Mouse (Mus musculus) thymus, adult 2 months (tissue): ENCODE data around the gene Cd28. TPM values are rescaled to one million over a fixed set of nuclear protein-coding genes. Genes with fewer than 3 reads are reported as not detected.

ENCODE experiments used
- DNase-seq: peaks from one replicate; pipeline ENCODE4 v3.0.0; 2021
- H3K27ac ChIP-seq: fragments of 200-500 bp; 2 replicates; pipeline ENCODE4 v1.5.1; 2012; ENCODE audit warnings: low read length, control low read depth; ENCODE audit not compliant: control insufficient read depth, insufficient read depth
- H3K27me3 ChIP-seq: fragments of 200-500 bp; 2 replicates; pipeline ENCODE4 v1.6.1; 2012; ENCODE audit warnings: mild to moderate bottlenecking, low read length, moderate library complexity, mixed read lengths; ENCODE audit not compliant: control insufficient read depth, insufficient read depth
- H3K36me3 ChIP-seq: fragments of 200-500 bp; 2 replicates; pipeline ENCODE4 v1.6.1; 2012; ENCODE audit warnings: mild to moderate bottlenecking, low read length, moderate library complexity; ENCODE audit not compliant: control insufficient read depth, insufficient read depth
- H3K4me1 ChIP-seq: fragments of 200-500 bp; replicated peaks from 2 replicates; pipeline ENCODE4 v1.6.1; 2012; ENCODE audit warnings: low read length; ENCODE audit not compliant: control insufficient read depth, insufficient read depth
- H3K4me3 ChIP-seq: fragments of 200-500 bp; 2 replicates; pipeline ENCODE4 v1.5.1; 2012; ENCODE audit warnings: mild to moderate bottlenecking, low read length, control low read depth, moderate library complexity; ENCODE audit not compliant: control insufficient read depth, insufficient read depth
- CTCF ChIP-seq: fragments of 200-500 bp; IDR thresholded peaks from 2 replicates; pipeline ENCODE4 v1.5.1; 2012; ENCODE audit warnings: mild to moderate bottlenecking, control low read depth, low read length, moderate library complexity, borderline replicate concordance; ENCODE audit not compliant: control insufficient read depth, poor library complexity, insufficient read depth; ENCODE audit errors: extremely low read depth
- POLR2A ChIP-seq: fragments of 200-500 bp; IDR thresholded peaks from 2 replicates; pipeline ENCODE4 v1.6.1; 2012; ENCODE audit warnings: mild to moderate bottlenecking, low read length, control low read depth, moderate library complexity; ENCODE audit not compliant: control insufficient read depth, poor library complexity, insufficient read depth; ENCODE audit errors: extremely low read depth
- WGBS: fragments of 180-500 bp; shearing (Covaris S2); methylation state at CpG from one replicate; pipeline ENCODE4 v1.1.7; 2018; 5-methylcytosine and 5-hydroxymethylcytosine counted together
- polyA plus RNA-seq: library from polyadenylated mRNA; depleted of rRNA; stranded (reverse); fragments of >200 nt; gene quantifications from 2 replicates; pipeline ENCODE4 v1.2.3, GENCODE M21; 2012

Gene Cd28
- polyA plus RNA-seq, 1 experiment = 58.4 TPM

DNA sequence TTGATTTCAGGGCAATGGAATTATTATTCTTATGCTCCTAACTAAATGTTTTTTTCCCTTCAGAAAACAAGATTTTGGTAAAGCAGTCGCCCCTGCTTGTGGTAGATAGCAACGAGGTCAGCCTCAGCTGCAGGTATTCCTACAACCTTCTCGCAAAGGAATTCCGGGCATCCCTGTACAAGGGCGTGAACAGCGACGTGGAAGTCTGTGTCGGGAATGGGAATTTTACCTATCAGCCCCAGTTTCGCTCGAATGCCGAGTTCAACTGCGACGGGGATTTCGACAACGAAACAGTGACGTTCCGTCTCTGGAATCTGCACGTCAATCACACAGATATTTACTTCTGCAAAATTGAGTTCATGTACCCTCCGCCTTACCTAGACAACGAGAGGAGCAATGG, 46.3 kb downstream of the Cd28 start:
- no peaks in the 10 kb centered on the region for H3K27me3 ChIP-seq
- H3K36me3 ChIP-seq = peaks cover 52% of the 10 kb centered on the region
- DNase-seq = no peak
- TF ChIP-seq POLR2A = no peak
- no peak for TF ChIP-seq CTCF
- no peak overlapping the region for H3K4me3 ChIP-seq
- WGBS = 93% methylated on average over 20 of the region's 20 CpGs
- no peak overlapping the region for H3K27ac ChIP-seq
- H3K4me1 ChIP-seq = peaks cover 7% of the 10 kb centered on the region

DNA sequence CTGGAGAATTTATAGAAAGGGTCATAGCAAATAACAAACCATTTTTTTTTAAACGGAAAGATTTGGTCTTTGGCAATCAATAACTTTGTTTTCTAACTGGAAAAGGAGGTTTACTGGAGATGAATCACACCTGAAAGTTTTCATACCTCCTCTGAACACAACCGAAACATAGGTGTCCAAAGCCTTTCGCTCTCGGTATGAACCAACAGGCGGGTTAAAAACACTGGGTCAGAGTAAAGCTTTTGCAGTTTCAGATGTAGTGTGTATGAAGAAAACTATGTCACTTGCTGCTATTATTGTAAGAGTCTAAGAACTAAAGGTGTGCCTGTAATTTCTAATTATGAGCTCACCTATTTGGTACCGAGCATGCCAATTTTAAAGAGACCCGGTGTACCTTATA, 55.2 kb downstream of the Cd28 start:
- WGBS = 93% methylated on average over 7 of the region's 7 CpGs
- Histone ChIP-seq H3K36me3 (peaks cover 57% of the 10 kb centered on the region), H3K27ac (no peak overlapping the region), H3K27me3 (no peaks in the 10 kb centered on the region), H3K4me3 (no peak overlapping the region), H3K4me1 (peaks cover 22% of the 10 kb centered on the region)
- TF ChIP-seq POLR2A (no peak), CTCF (no peak)
- DNase-seq = no peak

DNA sequence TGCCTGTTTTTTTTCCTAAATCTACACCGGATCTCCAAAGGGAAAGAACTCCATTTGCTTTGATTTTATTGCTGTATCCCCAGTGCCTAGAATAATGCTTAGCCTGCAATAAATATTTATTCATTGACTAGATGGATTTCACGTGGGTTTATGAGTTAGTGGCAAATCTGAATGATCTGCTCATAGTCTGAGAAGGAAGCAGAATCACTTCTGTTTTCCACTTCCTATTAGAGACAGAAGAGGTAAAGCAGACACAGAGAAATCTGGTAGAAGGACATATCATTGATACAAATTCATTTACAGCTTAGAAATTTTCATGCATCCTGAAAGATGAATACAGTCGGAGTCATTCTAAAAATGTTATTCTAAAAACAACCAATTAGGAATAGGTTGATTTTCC, 56.6 kb downstream of the Cd28 start:
- H3K36me3 ChIP-seq = peaks cover 43% of the 10 kb centered on the region
- 89% methylated on average over 3 of the region's 3 CpGs for WGBS
- H3K27me3 ChIP-seq = no peaks in the 10 kb centered on the region
- H3K4me3 ChIP-seq = no peak overlapping the region
- DNase-seq = no peak
- peaks cover 28% of the 10 kb centered on the region for H3K4me1 ChIP-seq
- TF ChIP-seq CTCF (no peak), POLR2A (no peak)
- H3K27ac ChIP-seq = no peak overlapping the region

DNA sequence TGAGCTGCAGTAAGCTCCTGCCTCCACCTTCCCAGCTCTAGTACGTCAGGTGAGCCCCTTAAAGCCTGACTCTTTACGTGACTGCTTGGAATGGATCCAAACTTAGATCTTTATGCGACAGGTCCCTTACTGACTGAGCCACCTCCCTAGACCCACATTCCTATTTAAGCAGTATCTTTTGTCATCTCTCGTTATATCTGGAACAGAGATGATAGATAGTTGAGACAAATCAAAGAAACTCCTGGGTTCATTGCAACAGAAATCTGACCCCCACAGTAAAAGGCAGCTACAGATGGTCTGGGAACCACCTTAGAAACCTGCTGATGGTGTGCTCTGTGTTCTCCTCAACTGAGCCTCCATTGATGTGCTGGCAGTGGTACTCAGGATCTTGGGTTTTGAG, 59.6 kb downstream of the Cd28 start:
- 26% methylated on average over 4 of the region's 4 CpGs for WGBS
- Histone ChIP-seq H3K4me1 (peaks cover 37% of the 10 kb centered on the region), H3K27me3 (no peaks in the 10 kb centered on the region), H3K36me3 (peaks cover 15% of the 10 kb centered on the region), H3K27ac (peak overlapping the region; percentile 90), H3K4me3 (no peak overlapping the region)
- DNase-seq = peak; percentile 27
- TF ChIP-seq POLR2A = no peak
- TF ChIP-seq CTCF = no peak

DNA sequence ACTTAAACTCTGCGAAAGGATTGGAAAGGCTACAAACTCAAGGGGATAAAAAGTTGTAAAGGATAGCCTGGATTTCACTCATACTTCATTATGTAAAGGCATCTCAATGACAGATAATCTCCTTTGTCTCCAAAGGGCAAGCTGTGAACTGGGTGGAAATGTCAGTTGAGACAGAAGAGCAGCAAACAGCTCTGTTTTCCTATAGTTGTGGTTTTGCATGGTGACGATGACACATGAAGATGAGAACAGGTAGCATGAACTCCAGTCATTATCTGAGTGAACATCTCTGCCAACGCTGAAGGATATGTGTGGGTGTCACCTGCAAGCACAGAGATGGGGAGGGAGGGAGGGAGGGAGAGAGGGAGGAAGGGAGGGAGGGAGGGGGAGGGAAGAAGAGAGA, 60.3 kb downstream of the Cd28 start:
- Histone ChIP-seq H3K27me3 (no peaks in the 10 kb centered on the region), H3K4me1 (peaks cover 41% of the 10 kb centered on the region), H3K27ac (peak overlapping the region; percentile 90; the same call in 1 of the 2 replicates), H3K36me3 (peaks cover 9% of the 10 kb centered on the region; the same call in 1 of the 2 replicates), H3K4me3 (no peak overlapping the region)
- 28% methylated on average over 3 of the region's 3 CpGs for WGBS
- no peak for TF ChIP-seq CTCF
- TF ChIP-seq POLR2A = no peak
- DNase-seq = peak; percentile 65

DNA sequence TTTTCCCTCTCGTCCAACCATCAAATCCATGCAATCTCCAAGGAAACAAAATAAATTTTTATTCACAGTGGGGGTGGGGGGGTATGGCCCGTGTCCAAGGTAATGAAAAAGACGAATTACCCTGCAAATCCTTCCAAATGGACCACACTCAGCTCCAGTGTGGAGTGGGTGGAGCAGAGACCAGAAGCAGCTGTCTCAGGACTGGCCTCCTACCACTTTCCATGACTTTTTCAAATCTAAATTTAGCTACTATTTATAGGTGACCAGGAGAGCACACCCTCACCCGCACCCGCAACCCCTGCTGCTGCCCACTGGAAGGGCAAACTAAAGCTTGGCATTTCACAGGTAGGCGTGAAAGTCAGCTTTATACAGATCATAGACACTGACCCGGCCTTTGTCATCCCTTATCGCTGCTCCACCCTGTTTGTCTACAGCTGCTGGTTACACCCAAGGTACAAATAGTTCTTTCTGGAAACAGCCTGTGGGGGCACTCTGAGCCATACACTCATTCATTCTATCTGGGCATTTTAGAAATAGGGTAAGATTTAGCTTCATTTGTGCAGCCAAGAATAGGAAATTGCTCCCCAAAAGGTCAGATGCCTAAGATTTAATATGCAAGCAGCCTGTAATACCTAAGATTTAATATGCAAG, 62.0 kb downstream of the Cd28 start:
- Histone ChIP-seq H3K27ac (peak overlapping the region; percentile 92), H3K36me3 (0 out of 2 replicates have a peak, but pooled peaks cover 3% of the 10 kb centered on the region), H3K4me1 (peaks cover 41% of the 10 kb centered on the region), H3K27me3 (no peaks in the 10 kb centered on the region), H3K4me3 (no peak overlapping the region)
- DNase-seq = no peak
- TF ChIP-seq POLR2A (no peak), CTCF (no peak)
- WGBS = 85% methylated on average over 8 of the region's 8 CpGs

DNA sequence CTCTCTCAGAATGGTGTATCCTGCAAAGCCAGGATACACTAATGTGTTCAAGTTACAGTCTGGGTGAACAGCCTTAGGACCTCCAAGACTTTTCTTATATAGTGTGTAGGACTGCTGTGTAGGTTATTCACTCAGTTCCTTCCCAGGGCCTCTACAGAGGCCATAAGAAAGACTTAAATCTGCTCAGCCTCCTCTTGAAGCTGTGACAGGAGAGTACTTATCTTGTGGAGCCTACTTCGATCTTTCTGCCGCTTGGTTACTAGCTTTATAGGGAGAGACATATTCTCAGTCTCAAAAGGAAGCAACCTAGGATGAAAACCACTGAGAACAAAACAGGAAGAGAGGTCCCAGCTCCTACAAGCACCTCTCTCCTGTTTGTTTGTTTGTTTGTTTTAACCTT, 62.6 kb downstream of the Cd28 start:
- peak; percentile 20 for DNase-seq
- no peaks in the 10 kb centered on the region for H3K27me3 ChIP-seq
- H3K27ac ChIP-seq = peak overlapping the region; percentile 16; the same call in 1 of the 2 replicates
- H3K36me3 ChIP-seq = no peaks in the 10 kb centered on the region
- WGBS = 4% methylated on average over 2 of the region's 2 CpGs
- TF ChIP-seq CTCF (no peak), POLR2A (no peak)
- H3K4me1 ChIP-seq = peaks cover 37% of the 10 kb centered on the region
- H3K4me3 ChIP-seq = no peak overlapping the region
